Mouse (Mus musculus) limb, embryonic 14.5 days (tissue): ENCODE results near the gene Dtx1. TPM values are rescaled to one million over a fixed set of nuclear protein-coding genes. Genes with fewer than 3 reads are reported as not detected.

Experiments used
- ATAC-seq: fragments of 200-750 bp; cut with Nextera tagmentation; 2 replicates; pipeline ENCODE4 v1.8.0; 2017; ENCODE audit warnings: low read depth, moderate number of reproducible peaks, moderate TSS enrichment; ENCODE audit not compliant: low FRiP score
- DNase-seq: peaks from one replicate; pipeline ENCODE4 v3.0.0-alpha.2; 2015; ENCODE audit warnings: low spot score
- H3K27ac ChIP-seq: fragments of 300-500 bp; sonication (generic); replicated peaks from 2 replicates; pipeline ENCODE4 v1.5.1; 2014; ENCODE audit warnings: low read depth, mild to moderate bottlenecking, low read length, moderate library complexity, mixed read lengths
- H3K27me3 ChIP-seq: fragments of 300-500 bp; sonication (generic); 2 replicates; pipeline ENCODE4 v1.6.1; 2014; ENCODE audit warnings: low read length, mixed read lengths; ENCODE audit not compliant: control insufficient read depth, insufficient read depth
- H3K36me3 ChIP-seq: fragments of 300-500 bp; sonication (generic); 2 replicates; pipeline ENCODE4 v1.6.1; 2014; ENCODE audit warnings: mild to moderate bottlenecking, low read length, moderate library complexity, mixed read lengths; ENCODE audit not compliant: control insufficient read depth, insufficient read depth
- H3K4me1 ChIP-seq: fragments of 300-500 bp; sonication (generic); 2 replicates; pipeline ENCODE4 v1.6.1; 2014; ENCODE audit warnings: antibody characterized with exemption, low read length, mixed read lengths; ENCODE audit not compliant: control insufficient read depth, insufficient read depth
- H3K4me2 ChIP-seq: fragments of 300-500 bp; sonication (generic); replicated peaks from 2 replicates; pipeline ENCODE4 v1.6.1; 2014; ENCODE audit warnings: low read depth, mild to moderate bottlenecking, low read length, moderate library complexity; ENCODE audit not compliant: severe bottlenecking
- H3K4me3 ChIP-seq: fragments of 300-500 bp; sonication (generic); replicated peaks from 2 replicates; pipeline ENCODE4 v1.5.1; 2014; ENCODE audit warnings: low read length
- H3K9ac ChIP-seq: fragments of 300-500 bp; sonication (generic); 2 replicates; pipeline ENCODE4 v1.6.1; 2014; ENCODE audit warnings: mild to moderate bottlenecking, low read depth, low read length, moderate library complexity; ENCODE audit not compliant: severe bottlenecking
- H3K9me3 ChIP-seq: fragments of 300-500 bp; sonication (generic); 2 replicates; pipeline ENCODE4 v1.6.1; 2016; ENCODE audit warnings: low read length; ENCODE audit not compliant: control insufficient read depth
- POLR2A ChIP-seq: fragments of 200-500 bp; IDR thresholded peaks from 2 replicates; pipeline ENCODE4 v1.8.0; 2012; ENCODE audit warnings: inconsistent platforms, mild to moderate bottlenecking, moderate library complexity, borderline replicate concordance; ENCODE audit not compliant: insufficient read depth, insufficient read length; ENCODE audit errors: extremely low read depth
- WGBS: fragments of 180-500 bp; shearing (Covaris S2); extraction: QIAGEN DNeasy Blood & Tissue Kit; methylation state at CpG from one replicate; pipeline ENCODE4 v1.1.7; 2014; 5-methylcytosine and 5-hydroxymethylcytosine counted together
- polyA plus RNA-seq, 2 experiments: library from polyadenylated mRNA; depleted of rRNA in 1 of 2; stranded (reverse) in 1 of 2; unstranded in 1 of 2; fragments of >200 nt; fragmentation: Nextera tagmentation in 1 of 2; extraction: Ambion mirVana in 1 of 2; gene quantifications; 2 replicates each; pipeline versions ENCODE4 v1.2.1 to v1.2.3; 2012 to 2014

Dtx1 gene
- polyA plus RNA-seq (2012; rRNA removed) (11.1 and 14.7 TPM in 2 replicates), polyA plus RNA-seq (2014; fragmentation: Nextera tagmentation; extraction: Ambion mirVana) (3.9 and 5.5 TPM in 2 replicates)

DNA sequence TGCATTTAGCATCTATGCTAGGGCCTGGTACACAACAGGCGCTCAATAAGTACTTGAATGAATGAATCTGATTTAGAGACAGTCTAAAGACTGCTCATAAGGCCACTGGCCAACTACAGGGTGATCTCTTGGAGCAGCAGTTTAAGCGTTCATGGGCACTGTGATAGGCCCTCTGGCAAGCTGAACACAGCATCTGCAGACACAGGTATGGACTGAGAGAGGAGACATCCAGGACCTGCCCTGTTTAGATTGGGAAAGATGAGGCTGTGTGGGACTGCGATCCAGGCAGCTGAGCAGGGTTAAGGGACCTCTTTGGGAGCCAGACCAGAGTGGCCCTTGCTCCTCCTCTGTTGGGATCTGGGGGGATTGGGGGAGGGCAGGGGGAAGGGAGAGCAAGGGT, at the start of gene Dtx1:
Gene Dtx1, minus strand, starts transcription at position 101 of the 400 bp plus-strand sequence.
- no peaks in the 10 kb centered on the region for H3K9me3 ChIP-seq
- peak within 1 kb of the TSS; percentile 91 for H3K4me2 ChIP-seq
- peak within 1 kb of the TSS; percentile 49 for H3K4me3 ChIP-seq
- no peak within 1 kb of the TSS for H3K27ac ChIP-seq
- no peak for TF ChIP-seq POLR2A
- H3K36me3 ChIP-seq: no peaks in the 10 kb centered on the region
- DNase-seq: no peak
- H3K4me1 ChIP-seq: peaks cover 12% of the 10 kb centered on the region
- no peak for ATAC-seq
- peaks cover 60% of the 10 kb centered on the region for H3K27me3 ChIP-seq
- 41% methylated on average over 3 of the region's 3 CpGs for WGBS
- H3K9ac ChIP-seq: peak within 1 kb of the TSS; percentile 59

DNA sequence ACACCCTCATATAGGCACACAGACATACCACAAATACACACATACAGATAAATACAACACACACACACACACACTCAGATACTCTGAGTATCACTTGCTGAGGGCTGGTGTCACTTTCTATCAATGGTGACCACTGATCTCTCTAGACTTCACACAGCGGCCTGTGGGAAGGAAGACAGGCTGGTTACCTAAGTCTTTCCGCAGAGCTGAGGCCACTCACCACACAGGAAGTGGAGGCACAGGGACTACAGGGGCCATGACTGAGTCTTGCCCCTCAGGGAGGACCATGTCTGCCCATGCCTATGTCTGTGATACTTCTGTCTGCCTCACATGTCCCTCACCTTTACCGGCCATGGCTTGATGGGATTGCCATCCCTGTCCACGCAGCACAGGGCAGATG, 42.5 kb upstream of the Dtx1 start:
- Histone ChIP-seq H3K9ac (no peak overlapping the region), H3K27me3 (no peaks in the 10 kb centered on the region), H3K4me3 (no peak overlapping the region), H3K4me2 (no peak overlapping the region), H3K4me1 (no peaks in the 10 kb centered on the region), H3K27ac (no peak overlapping the region), H3K36me3 (no peaks in the 10 kb centered on the region), H3K9me3 (no peaks in the 10 kb centered on the region)
- no peak for TF ChIP-seq POLR2A
- 83% methylated on average over 4 of the region's 4 CpGs for WGBS
- no peak for ATAC-seq
- DNase-seq: no peak

DNA sequence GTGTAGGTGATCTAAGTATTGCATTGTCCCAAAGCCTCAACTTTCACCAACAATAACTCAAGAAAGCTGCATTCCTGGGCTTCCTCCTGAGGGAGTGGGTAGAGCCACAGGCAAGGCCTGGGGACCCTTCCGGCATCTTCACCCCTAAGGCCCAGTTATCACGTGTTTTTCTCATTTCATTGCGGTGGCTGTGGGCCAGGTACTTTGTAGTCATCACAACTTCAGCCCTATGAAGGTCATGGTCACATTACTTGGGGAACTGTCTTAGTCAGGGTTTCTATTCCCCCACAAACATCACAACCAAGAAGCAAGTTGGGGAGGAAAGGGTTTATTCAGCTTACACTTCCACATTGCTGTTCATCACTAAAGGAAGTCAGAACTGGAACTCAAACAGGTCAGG, 41.1 kb upstream of the Dtx1 start:
- no peak for DNase-seq
- H3K9ac ChIP-seq: no peak overlapping the region
- H3K4me3 ChIP-seq: no peak overlapping the region
- no peaks in the 10 kb centered on the region for H3K4me1 ChIP-seq
- 67% methylated on average over 3 of the region's 3 CpGs for WGBS
- H3K27me3 ChIP-seq: no peaks in the 10 kb centered on the region
- no peak overlapping the region for H3K4me2 ChIP-seq
- no peak overlapping the region for H3K27ac ChIP-seq
- ATAC-seq: no peak
- no peaks in the 10 kb centered on the region for H3K36me3 ChIP-seq
- TF ChIP-seq POLR2A: no peak
- H3K9me3 ChIP-seq: no peaks in the 10 kb centered on the region

DNA sequence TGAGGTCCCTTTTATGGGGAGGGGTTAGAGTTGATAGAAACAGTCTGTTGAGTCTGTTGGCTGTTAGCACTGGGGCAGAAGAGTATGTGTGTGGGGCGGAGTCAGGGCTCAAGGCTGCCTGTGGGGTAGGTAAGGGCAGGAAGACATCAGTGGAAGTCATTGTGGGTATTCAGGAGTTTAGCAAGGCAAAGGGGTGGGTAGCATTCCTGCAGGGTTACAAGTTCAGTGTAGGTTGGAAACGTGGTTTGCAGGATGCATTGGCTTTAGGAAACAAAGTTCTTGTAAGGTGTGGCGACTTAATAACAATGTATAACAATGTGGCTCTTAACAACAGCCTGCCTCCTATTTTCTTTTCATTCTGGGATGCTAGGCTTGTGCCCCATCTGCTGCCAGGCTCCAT, 39.5 kb upstream of the Dtx1 start:
- H3K9me3 ChIP-seq: no peaks in the 10 kb centered on the region
- no peaks in the 10 kb centered on the region for H3K4me1 ChIP-seq
- TF ChIP-seq POLR2A: no peak
- no peaks in the 10 kb centered on the region for H3K27me3 ChIP-seq
- no peak overlapping the region for H3K4me3 ChIP-seq
- no peak for DNase-seq
- 63% methylated on average over 3 of the region's 3 CpGs for WGBS
- no peak for ATAC-seq
- no peak overlapping the region for H3K27ac ChIP-seq
- no peaks in the 10 kb centered on the region for H3K36me3 ChIP-seq
- H3K4me2 ChIP-seq: no peak overlapping the region
- H3K9ac ChIP-seq: no peak overlapping the region

DNA sequence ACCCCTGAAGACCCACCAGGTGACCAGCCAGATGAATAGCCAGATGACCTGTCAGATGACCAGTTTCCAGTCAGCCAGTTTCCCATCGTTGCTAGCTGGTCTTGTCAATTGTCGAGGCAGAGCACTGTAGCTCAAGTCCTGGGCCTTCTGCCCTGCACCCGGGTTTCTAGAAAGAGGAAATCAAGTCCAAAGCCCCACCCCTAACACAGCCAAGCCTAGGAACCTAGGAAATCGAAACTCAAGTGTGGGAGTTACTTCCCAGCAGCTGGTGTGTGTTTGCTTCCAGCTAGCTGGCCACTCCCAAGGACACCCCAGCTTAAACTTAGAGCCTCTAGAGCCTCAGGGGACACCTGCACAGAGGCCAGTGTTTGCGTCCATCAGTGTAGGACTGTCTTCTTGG, 38.0 kb upstream of the Dtx1 start, which contains the start of gene Oas2:
Gene Oas2, minus strand, starts transcription at position 166 of the 400 bp plus-strand sequence.
- ATAC-seq: no peak
- TF ChIP-seq POLR2A: no peak
- WGBS: 66% methylated on average over 5 of the region's 5 CpGs

DNA sequence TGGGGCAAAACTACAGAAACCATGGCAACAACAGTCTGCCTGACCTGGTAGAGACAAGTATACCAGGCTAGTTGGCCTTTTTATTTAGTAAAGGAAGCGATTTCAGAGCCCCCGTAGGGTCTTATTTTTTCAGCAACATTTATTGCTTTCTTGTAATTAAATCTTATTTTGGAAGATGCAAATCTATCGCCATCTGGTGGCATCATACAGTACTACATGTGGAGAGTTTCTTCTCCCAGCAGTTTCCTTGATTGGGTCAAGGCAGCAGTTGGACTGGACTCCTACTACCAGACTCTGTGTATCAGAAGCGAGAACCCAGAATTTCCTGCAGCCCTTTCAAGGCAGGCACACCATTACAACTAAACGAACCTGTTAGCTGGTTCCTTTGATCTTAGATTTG, 34.7 kb upstream of the Dtx1 start:
- H3K27me3 ChIP-seq: no peaks in the 10 kb centered on the region
- H3K36me3 ChIP-seq: no peaks in the 10 kb centered on the region
- no peak overlapping the region for H3K4me3 ChIP-seq
- no peak overlapping the region for H3K27ac ChIP-seq
- WGBS: 6% methylated on average over 5 of the region's 5 CpGs
- no peak for TF ChIP-seq POLR2A
- peak; percentile 66 for DNase-seq
- no peak overlapping the region for H3K9ac ChIP-seq
- no peaks in the 10 kb centered on the region for H3K9me3 ChIP-seq
- H3K4me1 ChIP-seq: no peaks in the 10 kb centered on the region
- no peak for ATAC-seq
- no peak overlapping the region for H3K4me2 ChIP-seq

More for the DNA sequence above, 38.0 kb upstream of the Dtx1 start, which contains the start of gene Oas2:
- DNase-seq: no peak
- no peak within 1 kb of the TSS for H3K9ac ChIP-seq
- no peak within 1 kb of the TSS for H3K4me2 ChIP-seq
- H3K36me3 ChIP-seq: no peaks in the 10 kb centered on the region
- H3K27ac ChIP-seq: no peak within 1 kb of the TSS
- no peaks in the 10 kb centered on the region for H3K27me3 ChIP-seq
- H3K4me3 ChIP-seq: no peak within 1 kb of the TSS
- no peaks in the 10 kb centered on the region for H3K4me1 ChIP-seq
- no peaks in the 10 kb centered on the region for H3K9me3 ChIP-seq
